Mouse (Mus musculus): Measurements from ENCODE around the gene Sae1.

DNA sequence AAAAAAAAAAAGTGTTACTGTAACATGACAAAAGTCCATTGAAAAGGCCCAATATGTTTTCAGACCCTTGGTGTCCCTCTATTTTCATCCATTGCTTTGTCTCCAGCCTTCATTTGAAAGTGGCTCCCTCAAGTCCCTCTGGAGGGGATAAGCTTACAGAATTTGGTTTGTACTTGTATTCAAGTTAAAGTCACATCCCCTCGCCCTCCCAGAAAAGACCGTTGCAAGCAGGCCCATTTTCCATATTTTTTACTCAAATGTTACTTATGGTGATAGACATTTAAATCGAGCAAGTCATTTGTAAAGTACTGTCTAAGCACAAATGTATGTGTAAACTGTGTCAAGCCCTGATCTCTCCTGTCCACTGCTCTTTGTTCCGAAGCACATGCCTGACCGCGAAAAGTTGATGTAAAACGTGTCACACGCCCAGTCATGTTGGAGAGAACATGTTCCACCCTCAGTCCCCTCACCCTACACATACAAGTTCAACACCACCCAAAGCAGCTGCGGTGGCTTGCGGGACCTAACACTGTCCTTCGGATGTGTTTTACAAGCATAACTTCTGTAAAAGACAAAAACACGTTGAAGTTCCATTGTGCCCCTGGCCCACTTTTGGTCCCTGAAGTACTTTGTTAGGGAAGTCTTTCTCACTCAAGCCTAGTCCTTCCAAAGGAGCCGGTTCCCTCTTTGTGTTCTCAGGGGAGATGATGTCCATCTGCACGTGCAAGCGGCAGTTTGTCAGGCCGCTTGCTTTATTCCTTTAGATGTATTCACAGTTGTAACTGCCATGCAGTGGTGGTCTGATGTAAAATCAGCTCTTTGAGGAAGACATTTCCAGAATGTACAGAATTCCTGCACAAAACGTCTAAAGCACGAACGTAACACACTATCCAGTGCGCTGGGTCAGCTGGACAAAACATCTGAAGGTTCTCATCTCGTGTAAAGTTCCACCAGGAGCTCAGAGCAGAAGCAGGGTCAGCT, 15.7 kb upstream of the Sae1 start:
- TF ChIP-seq POLR2A (IDR thresholded peaks at IDR 0.05; ENCODE audit: borderline replicate concordance, extremely low read depth, insufficient read depth, insufficient read length, poor library complexity, severe bottlenecking) (no peak), CTCF (IDR thresholded peaks at IDR 0.05; ENCODE audit: borderline replicate concordance, extremely low read depth, insufficient read depth, insufficient read length) (no peak)

Measured in brain, embryonic 14.5 days (tissue).